Mouse (Mus musculus) megakaryocyte progenitor cell, adult 5-6 weeks (primary cell): Measurements from ENCODE around the gene Usp33. TPM values are rescaled to one million over a fixed set of nuclear protein-coding genes. Genes with fewer than 3 reads are reported as not detected.
"Not testable (repeated sequence)": the region's sequence is repeated elsewhere in the genome, so short reads cannot be mapped to it uniquely, and the experiment has no call there.

Source experiments
- ATAC-seq: replicated peaks from 2 replicates; pipeline ENCODE4 v1.8.0; 2016; ENCODE audit warnings: mild to moderate bottlenecking, moderate TSS enrichment, inconsistent platforms; ENCODE audit not compliant: poor library complexity
- total RNA-seq, 2 experiments: library from RNA; stranded (forward) in 1 of 2; stranded (reverse) in 1 of 2; fragments of 157-497, 149-512 nt in 1 of 2; fragments of 200-1000 nt in 1 of 2; gene quantifications; 2 replicates each; pipeline versions ENCODE4 v1.2.3 to v1.2.4; 2015 to 2017

Gene Usp33
- total RNA-seq (2015) (23.5 and 35.7 TPM in 2 replicates), total RNA-seq (2017) (48.4 and 83.5 TPM in 2 replicates)

DNA sequence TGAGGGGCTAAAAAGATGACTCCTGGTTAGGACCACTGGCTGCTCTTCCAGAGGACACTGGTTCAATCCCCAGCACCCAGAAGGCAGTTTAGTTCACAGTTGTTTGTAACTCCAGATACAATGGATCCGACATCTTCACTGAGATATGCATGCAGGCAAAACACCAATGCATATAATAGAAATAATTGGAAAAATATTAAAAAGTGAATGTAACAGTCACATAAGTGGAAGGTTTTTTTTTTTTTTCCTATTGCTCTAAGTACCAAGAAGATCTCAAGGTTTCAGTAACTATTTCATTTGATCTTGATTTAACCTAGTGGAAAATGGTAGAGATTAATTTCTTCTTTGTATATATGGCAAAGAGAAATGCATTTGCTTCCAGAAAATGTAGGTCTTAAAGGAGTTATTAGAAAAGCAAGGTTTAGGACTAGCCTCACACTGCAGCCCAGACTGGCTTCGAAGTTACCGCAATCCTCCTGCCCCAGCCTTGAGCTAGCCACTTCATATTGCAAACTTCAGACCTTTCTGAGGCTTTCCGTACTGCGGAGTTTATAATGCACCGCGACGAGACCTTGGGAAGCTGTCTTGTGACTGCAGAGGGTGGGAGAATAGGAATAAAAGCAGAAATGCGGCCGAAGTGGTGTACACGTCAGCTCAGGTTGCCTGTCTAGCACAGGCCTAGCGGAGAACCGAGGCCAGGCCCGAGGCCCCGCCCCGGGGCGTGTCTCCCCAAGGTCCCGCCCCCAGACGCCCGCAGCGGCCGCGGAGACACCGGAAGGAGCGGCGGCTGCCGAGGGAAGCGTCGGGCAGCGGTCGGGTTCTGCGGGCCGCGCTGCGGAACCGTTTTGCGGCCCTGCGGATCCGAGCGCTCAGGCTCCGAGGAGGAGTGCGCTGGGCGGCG, at the start of gene Usp33:
TSS of gene Usp33 (plus strand) at position 747 of the 901 bp plus-strand sequence.
- ATAC-seq, result peak; percentile 88

DNA sequence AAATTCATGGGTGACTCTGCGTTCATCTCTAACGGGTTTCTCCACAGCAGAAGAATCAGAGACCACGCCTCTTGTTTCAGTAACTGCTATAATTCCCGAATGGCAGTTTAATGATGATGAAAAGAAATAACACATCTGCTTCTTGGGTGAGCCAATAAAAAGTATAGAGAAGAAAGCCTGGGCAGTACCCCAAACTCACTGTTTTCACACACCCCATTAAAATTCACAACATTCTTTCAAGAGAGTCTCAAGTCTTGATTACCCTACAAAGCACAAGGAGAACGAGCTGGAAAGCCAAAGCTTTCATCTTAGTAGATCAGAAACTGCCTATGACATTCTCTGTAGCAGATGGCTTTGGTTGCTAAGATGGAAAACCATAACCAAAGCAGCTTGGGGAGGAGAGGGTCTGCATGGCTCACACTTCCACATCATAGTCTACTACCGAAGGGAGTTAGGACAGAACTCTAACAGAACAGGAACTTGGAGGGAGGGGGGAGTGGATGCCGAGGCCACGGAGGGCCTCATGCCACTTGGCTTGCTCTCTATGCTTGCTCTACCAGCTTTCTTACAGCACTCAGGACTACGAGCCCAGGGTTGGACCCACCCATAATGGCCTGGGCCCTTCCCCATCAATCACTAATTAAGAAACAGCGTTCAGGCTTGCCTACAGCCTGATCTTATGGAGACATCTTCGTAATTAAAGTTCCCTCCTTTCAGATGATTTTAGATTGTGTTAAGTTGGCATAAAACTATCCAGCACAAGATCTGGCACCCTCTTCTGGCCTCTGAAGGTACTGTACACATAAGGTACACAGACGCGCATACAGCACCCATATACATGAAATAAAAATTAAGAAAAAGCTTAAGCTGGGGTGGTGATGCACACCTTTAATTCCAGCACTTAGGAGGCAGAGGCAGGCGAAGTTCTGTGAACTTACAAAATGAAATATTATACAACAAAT, 45.6 kb upstream of the Usp33 start:
- peak; percentile 42; the same call in 1 of the 2 replicates for ATAC-seq

DNA sequence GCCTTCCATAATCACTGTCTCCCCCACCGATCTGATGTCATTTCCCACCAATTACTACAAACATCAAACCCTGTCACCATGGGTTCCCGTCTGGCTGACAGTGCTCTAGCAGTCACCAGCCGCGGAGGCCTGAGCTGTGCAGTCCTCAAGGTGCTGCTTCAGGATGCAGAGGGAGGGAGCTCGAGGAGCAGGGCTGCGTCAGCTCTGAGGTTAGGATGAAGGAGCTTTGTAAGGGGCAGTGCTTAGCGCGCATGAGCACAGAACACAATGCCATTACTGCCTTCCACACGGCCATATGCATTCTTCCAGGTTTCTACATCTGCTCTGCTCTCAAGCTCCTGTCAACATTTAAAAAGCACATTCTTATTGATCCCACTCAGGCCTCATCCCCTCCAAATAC, 43.3 kb upstream of the Usp33 start:
- no peak for ATAC-seq

DNA sequence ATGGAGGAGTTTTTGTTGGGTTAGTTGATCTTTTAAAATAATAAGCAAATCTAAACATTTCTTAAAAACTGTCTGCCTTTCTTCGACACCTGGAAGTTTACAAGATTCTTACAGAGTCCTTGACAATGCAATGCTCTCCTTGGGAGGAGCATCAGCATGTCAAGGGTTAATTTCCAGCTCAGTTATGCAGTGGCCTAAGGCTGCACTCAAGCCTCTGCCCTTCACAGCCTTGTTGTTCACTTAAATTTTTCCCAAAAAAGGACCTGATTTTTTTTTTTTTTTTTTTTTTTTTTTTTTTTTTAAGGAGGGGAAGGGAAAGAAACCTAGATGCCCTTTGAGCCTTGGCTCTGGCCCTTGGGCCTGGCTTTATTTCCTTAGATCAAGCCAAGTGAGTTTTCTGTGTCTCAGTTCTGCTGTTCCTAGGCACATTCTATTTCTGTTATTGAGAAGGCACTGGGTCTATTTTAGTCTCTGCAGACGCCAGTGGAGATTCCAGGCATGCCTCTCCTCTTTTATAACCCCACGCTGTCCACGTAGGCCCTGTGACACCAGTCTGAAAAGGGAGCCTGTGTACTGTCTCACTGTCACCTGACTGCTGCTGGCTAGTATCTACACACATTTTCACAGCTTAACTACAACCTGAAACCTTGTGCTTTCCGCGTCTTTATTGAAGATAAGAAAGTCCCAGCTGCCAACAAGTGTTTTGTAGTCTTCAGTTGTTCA, 42.0 kb upstream of the Usp33 start:
- no peak for ATAC-seq

DNA sequence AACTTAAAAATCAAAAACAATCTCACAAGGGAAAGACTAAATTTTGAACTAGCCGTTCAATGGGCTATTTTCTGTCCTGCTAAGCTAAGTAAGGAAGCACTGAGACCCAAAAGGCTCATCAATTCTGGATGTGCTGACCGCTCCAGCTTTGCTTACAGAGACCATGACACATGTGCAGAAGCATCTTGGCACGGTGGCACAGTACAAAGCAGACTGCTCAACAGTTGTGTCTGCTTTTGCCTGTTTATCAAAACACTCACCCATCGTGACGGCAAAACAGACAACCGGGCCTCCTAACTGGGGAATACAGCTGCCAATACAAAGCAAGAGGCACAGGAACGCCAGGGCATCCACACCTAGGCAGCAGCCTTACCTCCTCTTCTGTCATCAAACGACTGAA, 41.2 kb upstream of the Usp33 start:
- ATAC-seq, result no peak

DNA sequence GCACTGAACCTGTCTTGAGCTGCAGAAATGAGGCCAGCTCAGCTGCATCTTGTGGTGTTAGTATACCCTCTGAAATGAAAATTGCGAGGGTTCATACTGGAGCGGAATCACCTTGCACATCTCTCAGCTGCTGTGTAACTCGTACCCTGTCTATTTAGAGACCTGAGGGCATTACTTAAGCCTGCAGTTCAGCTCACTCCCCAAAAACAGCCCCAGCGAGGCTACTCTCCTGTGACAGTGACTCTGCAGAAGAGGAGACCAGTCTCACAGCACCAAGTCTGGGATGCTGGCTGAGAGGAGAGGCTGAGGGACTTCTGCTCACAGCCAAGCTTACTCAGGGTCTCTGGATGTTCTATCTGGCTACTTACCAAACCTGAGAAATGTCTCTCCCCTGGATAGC, 40.3 kb upstream of the Usp33 start:
- ATAC-seq, result no peak

DNA sequence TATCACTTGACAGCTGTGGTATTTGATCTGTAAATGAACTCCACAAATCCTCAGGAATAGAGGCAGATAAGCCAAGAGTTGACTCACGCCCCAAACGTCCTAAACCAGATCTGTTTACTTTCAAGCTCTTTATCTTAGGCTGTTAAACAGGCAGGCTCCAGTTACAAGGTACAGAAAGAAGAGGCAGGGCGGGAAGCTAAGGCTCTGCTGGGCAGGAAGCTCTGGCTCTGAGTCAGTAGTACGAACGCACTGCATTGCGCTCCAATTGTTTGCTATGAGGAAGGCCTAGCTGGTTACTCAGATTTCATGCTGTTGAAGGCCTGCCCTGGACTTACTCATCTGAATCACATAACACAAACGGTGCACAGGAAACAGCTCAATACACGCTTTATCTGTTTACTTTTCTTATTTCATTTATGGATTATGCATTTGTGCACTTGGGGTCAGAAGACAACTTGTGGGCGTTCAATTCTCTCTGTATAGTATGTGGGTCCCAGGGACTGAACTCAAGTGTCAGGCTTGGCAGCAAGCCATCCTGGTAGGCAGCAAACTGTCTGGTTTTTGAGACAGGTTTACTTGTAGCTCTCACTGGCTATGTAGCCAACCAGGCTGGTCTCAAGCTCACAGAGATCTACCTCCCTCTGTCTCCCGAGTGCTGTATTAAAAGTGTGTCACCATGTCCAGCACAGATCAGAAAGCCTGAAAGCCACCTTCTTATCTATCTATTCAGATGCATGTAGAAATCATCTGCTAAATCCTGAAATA, 37.6 kb upstream of the Usp33 start:
- peak; percentile 68 for ATAC-seq

DNA sequence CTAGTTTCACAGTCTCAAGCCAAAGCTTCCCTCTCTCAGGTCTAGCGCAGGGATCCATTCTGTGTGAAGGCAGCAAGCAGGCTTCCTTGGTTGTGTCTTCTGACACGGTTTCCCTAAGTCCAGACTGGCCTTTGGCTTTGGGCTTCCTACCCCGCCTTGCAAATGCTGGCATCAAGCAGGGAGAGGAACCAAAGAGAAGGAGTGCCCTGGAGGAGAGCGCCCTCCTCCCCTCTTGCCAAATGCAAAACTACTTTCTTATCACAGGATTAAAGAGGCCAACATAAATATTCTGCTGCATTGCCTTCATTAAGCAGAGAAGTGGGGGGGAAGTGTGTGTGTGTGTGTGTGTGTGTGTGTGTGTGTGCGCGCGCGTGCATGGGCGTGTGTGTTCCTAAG, 37.0 kb upstream of the Usp33 start:
- peak; percentile 35 for ATAC-seq

DNA sequence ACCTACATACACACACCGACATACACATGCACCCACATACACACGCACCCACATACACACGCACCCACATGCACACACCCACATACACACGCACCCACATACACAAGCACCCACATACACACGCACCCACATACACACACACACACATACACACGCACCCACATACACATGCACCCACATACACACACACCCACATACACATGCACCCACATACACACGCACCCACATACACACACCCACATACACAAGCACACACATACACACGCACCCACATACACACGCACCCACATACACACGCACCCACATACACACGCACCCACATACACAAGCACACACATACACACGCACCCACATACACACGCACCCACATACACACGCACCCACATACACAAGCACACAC, 31.6 kb upstream of the Usp33 start:
- ATAC-seq, result not testable (repeated sequence)

DNA sequence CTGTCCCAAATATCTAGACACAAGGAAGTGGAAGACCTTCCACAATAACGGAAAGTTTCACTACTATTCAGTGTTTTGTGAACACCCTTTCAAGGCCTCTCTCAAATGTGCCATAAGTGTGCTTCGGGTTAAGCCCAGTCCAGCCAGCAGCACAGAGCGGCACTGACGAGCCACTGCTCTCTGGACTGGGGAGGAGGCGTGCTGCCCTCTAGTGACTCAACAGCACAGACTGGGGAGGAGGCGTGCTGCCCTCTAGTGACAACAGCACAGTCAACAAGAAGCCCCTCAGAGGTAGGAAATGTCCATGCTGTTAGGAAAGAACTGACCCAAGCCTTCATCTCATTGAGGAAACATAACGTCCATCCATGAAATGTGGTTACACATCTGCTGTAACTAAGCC, 30.7 kb upstream of the Usp33 start:
- ATAC-seq, result peak; percentile 100

DNA sequence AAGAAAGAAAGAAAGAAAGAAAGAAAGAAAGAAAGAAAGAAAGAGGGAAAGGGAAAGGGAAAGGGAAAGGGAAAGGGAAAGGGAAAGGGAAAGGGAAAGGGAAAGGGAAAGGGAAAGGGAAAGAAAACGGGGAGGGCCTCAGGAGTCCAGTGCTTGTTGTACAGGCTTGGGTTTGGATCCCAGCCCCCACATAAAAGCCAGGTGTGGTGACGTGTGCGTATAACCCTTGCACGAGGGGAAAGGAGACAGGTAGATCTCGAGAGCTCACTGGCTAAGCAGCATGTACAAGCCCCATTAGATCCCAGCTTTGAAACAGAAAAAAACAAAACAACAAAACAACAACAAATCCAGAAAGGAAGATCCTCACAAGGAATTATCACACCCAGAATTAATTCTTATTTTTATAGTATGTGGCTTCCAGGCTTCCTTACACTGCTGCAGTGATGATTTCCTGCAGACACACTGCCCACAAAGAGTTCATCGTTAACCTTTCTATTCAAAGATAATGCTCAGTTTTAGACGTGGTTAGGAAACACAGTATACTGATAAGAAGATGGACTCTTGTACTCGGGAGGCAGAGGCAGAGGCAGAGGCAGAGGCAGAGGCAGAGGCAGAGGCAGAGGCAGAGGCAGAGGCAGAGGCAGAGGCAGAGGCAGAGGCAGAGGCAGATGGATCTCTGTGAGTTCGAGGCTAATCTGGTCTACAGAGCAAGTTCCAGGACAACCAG, 29.7 kb upstream of the Usp33 start:
- ATAC-seq, result peak; percentile 24; the same call in 1 of the 2 replicates

DNA sequence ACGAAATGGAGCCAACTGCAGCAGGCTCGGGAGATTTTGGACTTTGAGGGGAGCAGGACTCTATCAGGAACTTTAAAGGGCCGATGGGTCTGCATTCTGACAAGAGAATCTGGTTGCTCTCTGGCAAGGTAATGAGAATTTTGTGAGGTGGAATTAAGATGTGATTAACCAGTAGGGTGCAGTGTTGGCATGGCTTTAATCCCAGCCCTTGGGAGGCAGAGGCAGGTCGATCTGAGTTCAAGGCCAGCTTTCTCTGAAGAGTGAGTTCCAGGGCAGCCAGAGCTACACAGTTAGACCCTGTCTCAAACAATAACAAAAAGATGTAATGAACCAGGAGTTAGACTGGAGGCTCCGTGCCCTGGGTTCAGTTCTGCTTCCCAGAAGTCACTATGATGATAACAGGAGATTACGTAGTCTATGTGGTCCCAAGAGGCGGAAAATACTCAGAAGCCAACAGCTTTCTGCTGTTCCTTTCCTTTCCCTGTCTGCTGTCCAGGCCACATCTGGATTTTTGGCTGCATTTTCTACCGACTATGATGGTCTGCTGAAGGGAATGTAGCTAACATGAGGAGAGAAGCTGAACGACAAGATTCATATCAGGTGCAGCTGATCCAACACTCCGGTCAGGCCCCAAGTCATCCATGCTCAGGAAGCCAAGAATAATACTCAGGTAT, 25.2 kb upstream of the Usp33 start:
- peak; percentile 73 for ATAC-seq

DNA sequence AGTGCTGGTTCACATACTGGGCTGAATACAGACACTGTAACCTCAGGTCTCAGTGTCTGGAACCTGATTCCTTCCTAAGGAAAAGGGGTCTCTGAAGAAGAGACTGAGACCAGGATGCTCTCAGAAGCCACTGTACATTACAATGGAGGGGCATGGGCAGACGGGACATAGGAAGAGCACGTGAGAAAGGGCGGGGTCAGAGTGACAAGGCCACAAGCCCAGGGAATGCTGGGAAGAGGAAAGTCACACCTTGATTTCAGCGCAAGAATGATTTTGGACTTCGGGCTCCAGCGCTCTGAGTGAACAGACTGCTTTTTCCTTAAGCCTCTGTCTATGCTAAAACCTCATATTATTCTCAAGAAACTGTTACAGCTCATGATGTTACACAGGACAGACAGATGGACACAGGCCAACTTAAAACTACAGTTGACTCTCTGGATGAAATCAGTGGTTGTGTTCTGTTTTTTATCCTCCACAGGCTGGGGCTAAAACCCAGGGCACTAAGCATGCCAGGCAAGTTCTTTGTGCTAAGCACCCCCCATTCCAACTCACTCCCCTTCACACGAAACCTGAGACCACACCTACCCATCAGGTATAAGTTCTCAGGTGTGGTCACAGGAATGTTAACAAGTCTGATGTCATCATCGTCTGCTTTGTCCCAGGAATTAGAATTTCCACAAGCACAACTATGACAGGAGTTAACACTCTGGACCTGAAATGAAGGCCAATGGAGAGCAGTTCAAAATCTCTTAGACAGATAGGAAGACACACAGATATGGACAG, 24.3 kb upstream of the Usp33 start:
- no peak for ATAC-seq

DNA sequence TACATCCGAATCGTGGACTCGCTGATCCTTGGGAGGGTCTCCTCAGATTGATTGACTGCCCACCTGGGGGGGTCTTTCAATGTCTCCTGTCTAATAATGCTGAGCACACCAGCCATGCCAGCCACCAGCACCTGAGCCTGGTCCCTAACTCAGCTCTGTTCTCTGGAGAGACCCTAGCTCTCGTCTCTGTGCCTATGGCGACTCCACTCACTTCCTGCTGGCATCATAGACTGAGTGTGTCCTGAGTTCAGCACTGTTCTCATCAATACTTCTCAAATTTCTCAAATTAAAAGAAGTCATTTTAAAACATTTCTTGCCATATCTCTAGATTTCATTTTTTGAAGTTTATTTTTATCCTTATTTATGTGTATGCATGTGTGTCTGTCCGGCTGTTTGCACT, 14.2 kb upstream of the Usp33 start:
- ATAC-seq, result no peak

DNA sequence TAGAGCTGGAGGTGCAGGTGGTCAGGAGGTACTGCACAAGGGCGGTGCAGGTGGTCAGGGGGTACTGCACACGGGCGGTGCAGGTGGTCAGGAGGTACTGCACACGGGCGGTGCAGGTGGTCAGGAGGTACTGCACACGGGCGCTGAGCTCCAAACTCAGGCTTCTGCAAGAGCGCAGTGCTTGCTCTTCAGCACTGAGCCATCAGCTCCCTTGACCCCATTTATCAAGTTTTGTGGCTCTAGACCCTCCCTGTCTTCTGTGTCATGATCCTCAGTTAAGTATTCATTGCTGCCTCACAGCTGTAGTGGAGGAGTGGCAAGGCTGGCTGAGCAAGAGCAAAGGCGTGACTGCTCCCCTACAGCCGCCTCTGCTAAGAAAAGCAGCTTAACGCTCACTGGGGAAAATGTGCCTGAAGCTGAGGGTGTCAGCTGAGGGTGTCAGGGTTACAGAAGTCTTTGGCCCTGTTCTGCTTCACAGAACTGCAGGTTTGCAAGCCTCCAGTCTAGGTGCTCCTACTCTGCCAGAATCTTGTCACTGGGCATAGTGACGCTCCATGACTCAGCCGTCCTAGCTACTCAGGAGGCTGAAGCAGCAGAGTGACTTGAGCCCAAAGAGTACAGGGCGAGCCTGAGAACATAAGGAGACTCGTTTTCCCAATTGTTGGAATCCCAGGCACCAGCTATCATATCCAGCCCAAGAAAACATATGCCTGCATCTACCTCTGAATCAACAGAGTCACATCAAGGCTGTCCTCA, 13.6 kb upstream of the Usp33 start:
- ATAC-seq, result no peak; the same call in 1 of the 2 replicates

DNA sequence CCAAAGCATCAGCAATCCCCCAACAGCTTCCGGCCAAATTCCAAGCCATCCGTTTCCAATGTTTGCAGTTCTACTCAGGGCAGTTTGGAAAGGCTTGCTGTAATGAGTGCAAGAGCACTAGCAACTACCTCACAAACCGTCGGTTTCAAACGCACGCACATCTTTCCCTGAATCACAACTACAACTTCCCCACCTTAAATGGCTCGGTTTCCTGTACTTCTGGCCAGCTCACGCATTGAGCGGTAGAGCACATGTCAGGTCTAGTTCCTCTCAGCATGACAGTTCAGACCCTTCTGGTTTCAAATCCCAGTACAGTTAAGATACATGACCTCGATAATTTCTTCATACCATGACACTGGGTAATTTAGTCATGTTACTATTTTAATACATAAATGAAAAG, 12.6 kb upstream of the Usp33 start:
- ATAC-seq, result peak; percentile 66

DNA sequence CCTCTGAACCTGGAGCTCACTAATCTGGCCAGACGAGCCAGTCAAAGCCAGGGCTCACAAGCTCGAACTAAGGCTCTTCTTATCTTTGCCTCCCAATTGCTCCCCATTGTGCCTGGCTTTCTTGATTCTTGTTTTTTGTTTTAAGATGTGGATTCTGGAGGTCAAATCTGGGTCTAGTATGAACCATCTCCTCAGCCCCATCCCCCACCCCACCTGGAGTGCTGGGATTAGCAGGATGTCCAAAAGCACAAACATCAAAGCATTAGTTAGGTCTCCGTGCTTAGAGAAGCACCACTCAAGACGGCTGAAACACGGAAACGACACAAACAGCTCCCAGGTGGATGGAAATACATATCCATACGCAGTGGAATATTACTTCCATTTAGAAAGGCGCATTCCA, 10.2 kb upstream of the Usp33 start:
- no peak for ATAC-seq
